Mouse (Mus musculus): ENCODE measurements around the gene Hif3a.

DNA sequence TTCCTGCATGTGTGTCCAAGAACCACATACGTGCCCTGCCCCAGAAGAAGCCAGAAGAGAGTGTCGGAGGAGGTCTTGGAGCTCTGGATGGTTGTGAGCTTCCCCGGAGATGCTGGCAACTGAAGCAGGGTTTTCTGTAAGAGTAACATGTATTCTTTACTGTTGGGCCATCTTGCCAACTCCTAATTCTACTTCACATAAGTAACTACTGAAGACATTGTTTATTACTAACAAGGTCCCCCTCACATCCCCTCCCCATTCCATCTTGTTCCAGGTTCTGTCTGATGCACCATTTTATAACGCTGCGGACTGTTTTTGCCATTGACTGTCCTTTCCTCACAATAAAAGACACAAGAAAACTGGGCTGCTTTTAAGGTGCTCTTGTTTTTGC is 11.3 kb upstream of the Hif3a start:
- TF ChIP-seq CTCF (IDR thresholded peaks at IDR 0.05; ENCODE audit: low read depth, low read length) (no peak), POLR2A (IDR thresholded peaks at IDR 0.05; ENCODE audit: extremely low read depth, insufficient read depth, low read length) (no peak)

Data from liver, adult 2 months (tissue).